Mouse (Mus musculus) cortical plate, adult 2 months (tissue): ENCODE results near the gene H2-Q2. TPM values are rescaled to one million over a fixed set of nuclear protein-coding genes. Genes with fewer than 3 reads are reported as not detected.
"Not testable (repeated sequence)": the region's sequence is repeated elsewhere in the genome, so short reads cannot be mapped to it uniquely, and the experiment has no call there.

Source experiments
- H3K27ac ChIP-seq: fragments of 200-500 bp; 2 replicates; pipeline ENCODE4 v1.5.1; 2012; ENCODE audit warnings: low read length, control low read depth, inconsistent platforms; ENCODE audit not compliant: insufficient read depth
- H3K4me1 ChIP-seq: fragments of 200-500 bp; 2 replicates; pipeline ENCODE4 v1.6.1; 2011; ENCODE audit warnings: low read length; ENCODE audit not compliant: control insufficient read depth, insufficient read depth
- H3K4me3 ChIP-seq: fragments of 200-500 bp; 2 replicates; pipeline ENCODE4 v1.5.1; 2011; ENCODE audit warnings: mild to moderate bottlenecking, low read length, control low read depth; ENCODE audit not compliant: insufficient read depth
- CTCF ChIP-seq: fragments of 200-500 bp; IDR thresholded peaks from 2 replicates; pipeline ENCODE4 v1.5.1; 2011; ENCODE audit warnings: mild to moderate bottlenecking, control low read depth, low read length; ENCODE audit not compliant: insufficient read depth; ENCODE audit errors: extremely low read depth
- POLR2A ChIP-seq: fragments of 200-500 bp; IDR thresholded peaks from 2 replicates; pipeline ENCODE4 v1.6.1; 2011; ENCODE audit warnings: mild to moderate bottlenecking, low read length, control low read depth; ENCODE audit not compliant: insufficient read depth; ENCODE audit errors: extremely low read depth
- polyA plus RNA-seq: library from polyadenylated mRNA; depleted of rRNA; stranded (reverse); fragments of >200 nt; gene quantifications from 2 replicates; pipeline ENCODE4 v1.2.3, GENCODE M21; 2012; rRNA removed

Gene H2-Q2
- polyA plus RNA-seq, 1 experiment, result 0.96 TPM

DNA sequence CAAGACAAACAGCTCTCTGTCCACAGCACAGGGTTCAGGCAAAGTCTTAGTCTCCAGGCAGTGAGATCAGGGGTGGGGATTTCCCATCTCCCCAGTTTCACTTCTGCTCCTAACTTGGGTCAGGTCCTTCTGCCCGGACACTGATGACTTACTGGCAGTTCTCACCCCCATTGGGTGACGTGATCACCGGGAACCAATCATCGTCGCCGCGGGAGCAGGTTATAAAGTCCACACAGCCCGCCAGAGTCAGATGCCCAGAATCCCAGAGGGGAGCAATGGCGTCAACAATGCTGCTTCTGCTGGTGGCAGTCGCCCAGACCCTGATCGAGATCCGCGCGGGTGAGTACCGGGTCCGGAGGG is 37.3 kb downstream of the H2-Q2 start, which contains the start of gene H2-Q4:
TSS of gene H2-Q4 (plus strand) at position 249 of the 360 bp plus-strand sequence.
- TF ChIP-seq POLR2A (peak; percentile 55; the same call in 1 of the 2 replicates), CTCF (no peak)
- H3K4me3 ChIP-seq, result peak within 1 kb of the TSS; percentile 17
- H3K27ac ChIP-seq, result no peak within 1 kb of the TSS
- H3K4me1 ChIP-seq, result no peaks in the 10 kb centered on the region

DNA sequence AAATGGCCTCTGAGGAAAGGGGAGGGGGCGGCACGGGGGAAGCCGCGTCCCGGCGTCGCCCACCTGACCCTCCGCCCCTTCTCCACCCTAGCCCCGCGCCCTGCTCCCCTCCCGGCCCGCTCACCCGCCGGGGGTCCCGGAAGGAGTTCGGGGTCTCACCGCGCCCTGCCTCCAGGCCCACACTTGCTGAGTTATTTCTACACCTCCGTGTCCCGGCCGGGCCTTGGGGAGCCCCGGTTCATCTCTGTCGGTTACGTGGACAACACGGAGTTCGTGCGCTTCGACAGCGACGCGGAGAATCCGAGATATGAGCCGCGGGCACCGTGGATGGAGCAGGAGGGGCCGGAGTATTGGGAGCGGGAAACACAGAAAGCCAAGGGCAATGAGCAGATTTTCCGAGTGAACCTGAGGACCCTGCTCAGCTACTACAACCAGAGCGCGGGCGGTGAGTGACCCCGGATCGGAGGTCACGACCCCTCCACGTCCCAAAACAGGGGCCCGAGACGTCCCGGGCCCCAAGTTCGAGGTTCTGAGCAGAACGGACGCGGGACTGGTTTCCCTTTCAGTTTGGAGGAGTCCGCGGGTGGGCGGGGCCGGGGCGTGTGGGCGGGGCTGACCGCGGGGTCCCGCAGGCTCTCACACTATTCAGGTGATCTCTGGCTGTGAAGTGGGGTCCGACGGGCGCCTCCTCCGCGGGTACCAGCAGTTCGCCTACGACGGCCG is 37.8 kb downstream of the H2-Q2 start:
- TF ChIP-seq CTCF (no peak), POLR2A (no peak)
- H3K27ac ChIP-seq, result no peak overlapping the region
- H3K4me3 ChIP-seq, result peak overlapping the region; percentile 17
- H3K4me1 ChIP-seq, result no peaks in the 10 kb centered on the region

DNA sequence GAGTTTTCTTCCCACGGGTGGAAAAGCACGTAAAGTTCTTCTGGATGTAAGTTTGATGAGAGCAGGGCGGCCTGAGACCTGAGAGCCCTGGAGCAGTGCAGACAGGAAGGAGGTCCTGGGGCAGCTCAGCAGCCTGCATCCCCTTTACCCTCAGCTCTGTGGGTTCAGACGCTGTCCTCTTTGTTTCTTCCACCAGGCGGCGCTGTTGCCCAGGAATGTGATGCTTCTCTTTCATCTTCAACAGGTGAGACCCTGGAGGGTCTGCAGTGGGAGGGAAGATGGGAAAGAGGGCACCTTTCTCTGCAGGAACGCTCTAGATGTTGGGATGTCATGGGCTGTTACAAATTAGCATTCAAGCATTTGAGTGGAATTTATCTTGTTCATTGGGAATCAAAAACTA is 47.8 kb downstream of the H2-Q2 start:
- not testable (repeated sequence) for H3K4me3 ChIP-seq, H3K27ac ChIP-seq, H3K4me1 ChIP-seq
- 0 out of 2 replicates have a peak, but pooled peaks have one; percentile 11 for TF ChIP-seq CTCF

DNA sequence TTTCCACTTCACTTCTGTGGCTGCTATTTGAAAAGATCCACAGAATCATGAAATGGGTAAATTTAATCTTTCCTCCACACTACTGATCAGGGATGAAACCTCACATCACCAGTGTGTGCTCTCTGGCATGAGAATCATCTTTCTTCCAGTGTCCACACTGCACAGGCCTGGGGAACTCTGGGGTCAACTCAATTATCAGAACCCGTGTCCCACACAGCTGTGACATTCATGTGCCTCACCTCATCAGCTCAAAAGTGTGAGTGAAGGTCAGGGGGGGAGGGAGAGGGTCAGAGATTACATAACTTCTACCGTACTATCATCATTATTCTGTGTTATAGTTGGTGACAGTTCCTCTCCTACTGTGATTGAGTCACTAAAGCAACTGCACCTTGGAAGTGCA is 50.6 kb downstream of the H2-Q2 start:
- H3K27ac ChIP-seq, H3K4me3 ChIP-seq, H3K4me1 ChIP-seq: not testable (repeated sequence)

DNA sequence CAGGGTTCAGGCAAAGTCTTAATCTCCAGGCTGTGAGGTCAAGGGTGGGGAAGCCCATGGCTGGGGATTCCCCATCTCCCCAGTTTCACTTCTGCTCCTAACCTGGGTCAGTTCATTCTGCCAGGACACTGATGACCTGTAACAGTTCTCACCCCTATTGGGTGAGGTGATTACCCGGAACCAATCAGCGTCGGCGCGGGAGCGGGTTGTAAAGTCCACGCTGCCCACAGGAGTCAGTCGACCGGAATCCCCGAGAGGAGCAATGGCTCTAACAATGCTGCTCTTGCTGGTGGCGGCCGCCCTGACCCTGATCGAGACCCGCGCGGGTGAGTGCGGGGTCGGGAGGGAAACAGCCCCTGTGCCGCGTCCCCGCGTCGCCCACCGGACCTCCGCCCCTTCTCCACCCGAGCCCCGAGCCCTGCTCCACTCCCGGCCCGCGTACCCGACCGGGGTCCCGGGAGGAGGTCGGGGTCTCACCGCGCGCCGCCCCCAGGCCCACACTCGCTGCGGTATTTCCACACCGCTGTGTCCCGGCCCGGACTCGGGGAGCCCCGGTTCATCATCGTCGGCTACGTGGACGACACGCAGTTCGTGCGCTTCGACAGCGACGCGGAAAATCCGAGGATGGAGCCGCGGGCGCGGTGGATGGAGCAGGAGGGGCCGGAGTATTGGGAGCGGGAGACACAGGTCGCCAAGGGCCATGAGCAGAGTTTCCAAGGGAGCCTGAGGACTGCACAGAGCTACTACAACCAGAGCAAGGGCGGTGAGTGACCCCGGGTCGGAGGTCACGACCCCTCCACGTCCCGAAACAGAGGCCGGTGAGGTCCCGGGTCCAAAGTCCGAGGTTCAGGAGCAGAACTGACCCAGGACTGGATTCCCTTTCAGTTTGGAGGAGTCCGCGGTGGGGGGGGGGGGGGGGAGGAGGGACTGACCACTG is 52.1 kb downstream of the H2-Q2 start:
- not testable (repeated sequence) for H3K27ac ChIP-seq, H3K4me3 ChIP-seq, H3K4me1 ChIP-seq

Other genes starting within 250 kb of the H2-Q2 start
- gene Ly6g5c, start 234.0 kb upstream of the H2-Q2 start, polyA plus RNA-seq, result not detected in 2 replicates
- 0.91 and 1.3 TPM in 2 replicates for gene Ly6g5b, start 226.8 kb upstream of the H2-Q2 start, polyA plus RNA-seq
- gene Gpank1, start 220.8 kb upstream of the H2-Q2 start, polyA plus RNA-seq, result 20.4 and 21.0 TPM in 2 replicates
- 191 and 200 TPM in 2 replicates for gene Csnk2b, start 220.2 kb upstream of the H2-Q2 start, polyA plus RNA-seq
- gene D17H6S53E, start 215.9 kb upstream of the H2-Q2 start, polyA plus RNA-seq, result 9.6 and 10.3 TPM in 2 replicates
- gene Apom, start 210.2 kb upstream of the H2-Q2 start, polyA plus RNA-seq, result 0.13 TPM in 2 replicates
- gene Bag6, start 207.1 kb upstream of the H2-Q2 start, polyA plus RNA-seq, result 194 and 212 TPM in 2 replicates
- gene Prrc2a, start 177.3 kb upstream of the H2-Q2 start, polyA plus RNA-seq, result 269 and 273 TPM in 2 replicates
- 13.0 and 13.2 TPM in 2 replicates for gene Aif1, start 166.2 kb upstream of the H2-Q2 start, polyA plus RNA-seq
- gene Lst1, start 153.8 kb upstream of the H2-Q2 start, polyA plus RNA-seq, result 18.9 and 20.2 TPM in 2 replicates
- gene Ltb, start 147.8 kb upstream of the H2-Q2 start, polyA plus RNA-seq, result 0.71 and 1.5 TPM in 2 replicates
- 0.06 and 0.11 TPM in 2 replicates for gene Tnf, start 140.2 kb upstream of the H2-Q2 start, polyA plus RNA-seq
- gene Lta, start 136.9 kb upstream of the H2-Q2 start, polyA plus RNA-seq, result 0.19 and 0.32 TPM in 2 replicates
- gene Gm16181, start 121.4 kb upstream of the H2-Q2 start, polyA plus RNA-seq, result not detected in 2 replicates
- 765 and 777 TPM in 2 replicates for gene Atp6v1g2, start 108.6 kb upstream of the H2-Q2 start, polyA plus RNA-seq
- 12.2 and 13.8 TPM in 2 replicates for gene Nfkbil1, start 106.5 kb upstream of the H2-Q2 start, polyA plus RNA-seq
- gene Ddx39b, start 100.5 kb upstream of the H2-Q2 start, polyA plus RNA-seq, result 382 and 400 TPM in 2 replicates
- gene H2-D1, start 79.5 kb upstream of the H2-Q2 start, polyA plus RNA-seq, result 64.1 and 72.6 TPM in 2 replicates
- 0.68 and 0.88 TPM in 2 replicates for gene H2-Q1, start 21.8 kb upstream of the H2-Q2 start, polyA plus RNA-seq
- gene H2-Q4, start 37.4 kb downstream of the H2-Q2 start, polyA plus RNA-seq, result 6.2 and 6.5 TPM in 2 replicates
- gene H2-Q6, start 82.6 kb downstream of the H2-Q2 start, polyA plus RNA-seq, result 1.2 and 1.7 TPM in 2 replicates
- 1.2 and 1.9 TPM in 2 replicates for gene H2-Q7, start 96.9 kb downstream of the H2-Q2 start, polyA plus RNA-seq
- gene H2-Q10, start 127.8 kb downstream of the H2-Q2 start, polyA plus RNA-seq, result 0.04 and 0.09 TPM in 2 replicates
- gene Pou5f1, start 163.8 kb downstream of the H2-Q2 start, polyA plus RNA-seq, result not detected in 2 replicates
- gene Tcf19, start 174.6 kb downstream of the H2-Q2 start, polyA plus RNA-seq, result 10.3 and 11.9 TPM in 2 replicates
- 14.2 and 14.5 TPM in 2 replicates for gene Cchcr1, start 174.9 kb downstream of the H2-Q2 start, polyA plus RNA-seq
- 1.1 and 1.2 TPM in 2 replicates for gene Psors1c2, start 191.0 kb downstream of the H2-Q2 start, polyA plus RNA-seq
- gene Cdsn, start 209.9 kb downstream of the H2-Q2 start, polyA plus RNA-seq, result 1.8 and 1.9 TPM in 2 replicates
- not detected in 2 replicates for gene 2300002M23Rik, start 225.2 kb downstream of the H2-Q2 start, polyA plus RNA-seq